Mouse (Mus musculus) stomach, postnatal 0 days (tissue): ENCODE measurements around the gene Samd4b. TPM values are rescaled to one million over a fixed set of nuclear protein-coding genes. Genes with fewer than 3 reads are reported as not detected.
A peak's percentile ranks its signal among the peaks of the same experiment; 100 is the strongest.

Experiments used
- ATAC-seq: fragments of 200-750 bp; cut with Nextera tagmentation; 2 replicates; pipeline ENCODE4 v1.8.0; 2017; ENCODE audit not compliant: low FRiP score, low TSS enrichment
- DNase-seq: peaks from one replicate; pipeline ENCODE4 v3.0.0-alpha.2; 2016; ENCODE audit warnings: low spot score
- H3K27ac ChIP-seq: fragments of 300-500 bp; sonication (generic); replicated peaks from 2 replicates; pipeline ENCODE4 v1.5.1; 2014; ENCODE audit warnings: mild to moderate bottlenecking, control low read depth
- H3K27me3 ChIP-seq: fragments of 300-500 bp; sonication (generic); 2 replicates; pipeline ENCODE4 v1.6.1; 2014; ENCODE audit warnings: low read length; ENCODE audit not compliant: control insufficient read depth, insufficient read depth
- H3K36me3 ChIP-seq: fragments of 300-500 bp; sonication (generic); 2 replicates; pipeline ENCODE4 v1.6.1; 2014; ENCODE audit warnings: low read length, mixed read lengths; ENCODE audit not compliant: control insufficient read depth, insufficient read depth
- H3K4me1 ChIP-seq: fragments of 300-500 bp; sonication (generic); replicated peaks from 2 replicates; pipeline ENCODE4 v1.6.1; 2014; ENCODE audit warnings: antibody characterized with exemption; ENCODE audit not compliant: control insufficient read depth, insufficient read depth
- H3K4me2 ChIP-seq: fragments of 300-500 bp; sonication (generic); replicated peaks from 2 replicates; pipeline ENCODE4 v1.6.1; 2014; ENCODE audit warnings: low read depth, mild to moderate bottlenecking, control low read depth, moderate library complexity
- H3K4me3 ChIP-seq: fragments of 300-500 bp; sonication (generic); 2 replicates; pipeline ENCODE4 v1.5.1; 2014; ENCODE audit warnings: low read depth, low read length, control low read depth
- H3K9ac ChIP-seq: fragments of 300-500 bp; sonication (generic); 2 replicates; pipeline ENCODE4 v1.6.1; 2014; ENCODE audit warnings: mild to moderate bottlenecking, low read length, control low read depth, mixed read lengths
- H3K9me3 ChIP-seq: fragments of 300-500 bp; sonication (generic); 2 replicates; pipeline ENCODE4 v1.6.1; 2016; ENCODE audit warnings: low read length; ENCODE audit not compliant: control insufficient read depth
- CTCF ChIP-seq: IDR thresholded peaks from 2 replicates; pipeline ENCODE4 v1.5.1; 2016; ENCODE audit warnings: antibody characterized with exemption, low read depth, mild to moderate bottlenecking, moderate library complexity
- EP300 ChIP-seq: optimal IDR thresholded peaks from 2 replicates; pipeline ENCODE3; 2016; ENCODE audit warnings: antibody characterized with exemption
- WGBS: fragments of 180-500 bp; shearing (Covaris S2); extraction: QIAGEN DNeasy Blood & Tissue Kit; methylation state at CpG from one replicate; pipeline ENCODE4 v1.1.7; 2014; 5-methylcytosine and 5-hydroxymethylcytosine counted together
- polyA plus RNA-seq: library from polyadenylated mRNA; unstranded; fragments of >200 nt; fragmentation: Nextera tagmentation; extraction: Ambion mirVana; gene quantifications from 2 replicates; pipeline ENCODE4 v1.2.1, GENCODE M21; 2015

Samd4b gene
- polyA plus RNA-seq, 1 experiment from 2014 or later = 9.8 TPM

DNA sequence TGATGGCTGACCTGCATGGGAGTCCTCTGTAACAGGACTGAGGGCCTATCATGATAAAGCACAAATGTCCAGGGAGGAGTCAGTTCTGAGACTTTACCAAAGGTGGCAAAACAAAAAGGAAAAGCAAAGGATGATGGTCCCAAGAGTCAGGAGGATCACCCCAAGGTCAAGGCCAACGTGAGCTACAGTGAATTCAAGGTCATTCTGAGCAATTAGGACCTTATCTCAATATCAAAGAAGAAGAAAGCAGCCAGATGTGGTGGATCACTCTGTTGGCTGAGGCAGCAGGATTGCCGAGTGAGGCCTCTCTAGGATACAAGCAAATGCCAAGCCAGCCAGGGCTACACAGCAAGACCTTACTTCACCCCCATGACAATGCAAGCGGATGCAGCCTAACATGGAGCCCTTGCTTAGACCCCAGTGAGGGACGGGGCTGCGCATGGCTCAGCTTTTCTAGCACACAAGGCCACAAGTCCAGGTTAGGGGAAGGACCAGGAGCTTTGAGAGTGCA is 19.3 kb downstream of the Samd4b start:
- WGBS = 61% methylated on average over 5 of the region's 5 CpGs
- TF ChIP-seq EP300 = no peak
- no peak for TF ChIP-seq CTCF
- H3K27me3 ChIP-seq = no peaks in the 10 kb centered on the region
- ATAC-seq (no peak), DNase-seq (no peak)
- no peak overlapping the region for H3K4me2 ChIP-seq
- peak overlapping the region; percentile 94 for H3K27ac ChIP-seq
- no peaks in the 10 kb centered on the region for H3K36me3 ChIP-seq
- H3K4me3 ChIP-seq = no peak overlapping the region
- H3K9me3 ChIP-seq = no peaks in the 10 kb centered on the region
- H3K4me1 ChIP-seq = peaks cover 16% of the 10 kb centered on the region; the same call in 1 of the 2 replicates
- H3K9ac ChIP-seq = 0 out of 2 replicates have a peak overlapping the region, but pooled peaks have one; percentile 23

DNA sequence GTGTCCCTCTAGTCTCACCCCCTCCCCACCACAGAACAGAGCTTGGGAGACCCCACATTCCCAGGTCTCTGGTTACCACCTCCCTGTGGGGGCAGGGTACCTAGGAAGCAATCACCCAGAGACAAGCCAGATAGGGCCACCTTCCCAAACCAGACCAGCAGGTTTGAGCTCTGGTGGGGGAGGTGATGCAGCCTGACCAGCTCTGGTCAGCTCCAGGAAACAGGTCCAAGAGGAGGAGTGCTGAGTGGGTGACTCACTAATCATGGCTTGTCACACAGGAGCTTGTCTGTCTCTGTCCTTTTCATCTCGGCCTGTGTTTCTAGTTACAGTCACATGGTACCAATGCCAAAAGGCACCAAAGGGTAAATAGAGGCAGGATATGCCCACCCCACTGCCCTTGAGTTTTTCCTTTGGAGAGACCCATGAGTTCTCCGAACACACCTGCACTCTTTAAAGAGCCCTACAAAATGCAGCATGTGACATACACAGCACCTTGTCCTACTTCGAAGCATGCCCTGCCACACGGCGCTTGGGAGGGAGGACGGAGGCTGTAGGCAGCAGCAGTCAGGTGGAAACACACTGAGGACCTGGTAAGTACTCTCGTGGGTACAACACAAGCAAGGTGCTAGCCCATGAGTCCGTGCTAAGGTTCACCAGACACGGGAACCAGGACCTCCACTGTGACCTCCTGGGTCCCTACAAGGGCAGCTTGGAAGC is 20.0 kb downstream of the Samd4b start:
- TF ChIP-seq EP300 (peak; percentile 29), CTCF (no peak)
- Histone ChIP-seq H3K4me3 (no peak overlapping the region), H3K4me1 (peaks cover 15% of the 10 kb centered on the region; the same call in 1 of the 2 replicates), H3K9me3 (no peaks in the 10 kb centered on the region), H3K27me3 (no peaks in the 10 kb centered on the region), H3K9ac (peak overlapping the region; percentile 52; the same call in 1 of the 2 replicates), H3K27ac (peak overlapping the region; percentile 94), H3K36me3 (no peaks in the 10 kb centered on the region), H3K4me2 (0 out of 2 replicates have a peak overlapping the region, but pooled peaks have one; percentile 14)
- ATAC-seq = peak; percentile 85
- DNase-seq = peak; percentile 93
- 60% methylated on average over 9 of the region's 9 CpGs for WGBS

DNA sequence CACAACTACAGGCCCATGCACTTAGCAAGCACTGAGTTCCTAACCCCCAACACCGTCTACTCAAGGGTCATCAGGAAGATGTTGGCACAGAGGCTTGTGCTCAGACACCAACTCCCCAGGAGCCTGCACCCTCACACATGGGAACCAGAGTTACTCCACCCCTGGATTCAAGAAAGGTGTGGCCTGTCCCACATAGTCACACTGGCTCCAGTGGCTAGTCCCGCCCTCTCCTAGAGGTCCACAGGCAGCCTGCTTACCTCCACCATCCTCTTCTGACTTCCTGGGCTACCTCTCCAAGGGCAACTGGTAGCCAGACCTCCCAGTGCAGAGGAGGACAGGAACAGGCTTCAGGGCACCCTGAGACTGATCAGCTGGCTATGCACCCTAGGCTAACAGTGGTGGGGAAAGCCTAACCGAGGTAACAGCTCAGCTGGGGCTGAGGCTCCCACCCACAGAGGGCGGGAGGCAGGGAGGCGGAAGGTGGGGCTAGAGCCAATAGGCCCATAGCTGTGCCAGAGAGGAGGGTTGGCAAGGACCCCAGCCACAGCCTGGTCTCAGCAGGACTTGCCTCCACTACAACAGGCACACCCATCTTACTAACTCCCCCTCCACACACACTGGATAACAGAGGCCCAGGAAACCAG is 21.6 kb downstream of the Samd4b start:
- Histone ChIP-seq H3K4me3 (no peak overlapping the region), H3K27ac (peak overlapping the region; percentile 94), H3K4me2 (peak overlapping the region; percentile 37), H3K4me1 (peaks cover 16% of the 10 kb centered on the region), H3K9ac (peak overlapping the region; percentile 23; the same call in 1 of the 2 replicates), H3K9me3 (no peaks in the 10 kb centered on the region), H3K27me3 (no peaks in the 10 kb centered on the region), H3K36me3 (no peaks in the 10 kb centered on the region)
- WGBS = 55% methylated on average over 5 of the region's 5 CpGs
- ATAC-seq = peak; percentile 80
- no peak for TF ChIP-seq CTCF
- no peak for TF ChIP-seq EP300
- peak; percentile 85 for DNase-seq

DNA sequence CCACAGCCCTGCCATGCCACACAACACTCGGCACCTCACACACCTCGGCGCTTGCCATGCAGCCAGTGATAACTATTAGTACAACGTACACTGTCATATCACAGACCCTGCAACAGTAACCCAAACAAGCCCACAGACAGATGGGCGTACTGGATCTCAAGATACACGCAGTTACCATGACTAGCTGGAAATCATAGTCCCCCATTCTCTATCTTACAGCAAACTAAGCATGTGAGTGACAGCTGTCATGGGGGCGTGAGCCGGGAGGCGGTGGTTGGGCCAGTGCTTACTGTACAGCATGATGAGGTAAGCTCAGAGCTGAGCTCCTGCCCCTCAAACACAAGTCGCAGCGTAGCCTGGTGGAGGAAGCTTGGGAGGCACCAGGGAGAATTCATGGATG is 22.3 kb downstream of the Samd4b start:
- H3K9me3 ChIP-seq = no peaks in the 10 kb centered on the region

DNA sequence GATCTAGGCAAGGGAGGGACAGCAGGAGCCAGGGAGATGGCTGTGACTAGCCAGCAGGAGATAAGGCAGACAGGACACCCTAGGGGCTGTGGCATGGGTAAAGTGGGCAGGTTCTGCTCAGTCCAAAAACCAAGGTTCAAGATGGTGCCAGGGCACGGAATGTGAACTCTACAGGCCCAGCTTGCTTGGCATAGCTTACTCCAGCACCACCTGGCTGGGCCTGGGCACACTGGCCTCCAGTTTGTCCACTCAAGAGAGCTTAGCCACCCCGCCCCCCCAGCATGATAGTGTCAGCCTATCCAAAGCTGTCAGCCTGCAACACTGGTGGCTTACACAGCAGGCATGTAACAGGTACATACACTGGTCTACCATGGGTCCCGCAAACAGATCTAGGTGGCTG is 24.7 kb downstream of the Samd4b start:
- ATAC-seq (no peak), DNase-seq (no peak)
- no peaks in the 10 kb centered on the region for H3K36me3 ChIP-seq
- H3K9ac ChIP-seq = no peak overlapping the region
- H3K9me3 ChIP-seq = no peaks in the 10 kb centered on the region
- TF ChIP-seq CTCF = no peak
- TF ChIP-seq EP300 = no peak
- peaks cover 24% of the 10 kb centered on the region for H3K4me1 ChIP-seq
- no peak overlapping the region for H3K4me2 ChIP-seq
- H3K27ac ChIP-seq = peak overlapping the region; percentile 96
- H3K4me3 ChIP-seq = no peak overlapping the region
- no peaks in the 10 kb centered on the region for H3K27me3 ChIP-seq
- 87% methylated on average over 3 of the region's 3 CpGs for WGBS

More for the DNA sequence above, 22.3 kb downstream of the Samd4b start:
- no peaks in the 10 kb centered on the region for H3K36me3 ChIP-seq
- TF ChIP-seq EP300 (no peak), CTCF (peak; percentile 23; the same call in 1 of the 2 replicates)
- no peak for DNase-seq
- ATAC-seq = no peak
- H3K9ac ChIP-seq = no peak overlapping the region
- H3K4me1 ChIP-seq = peaks cover 24% of the 10 kb centered on the region
- H3K27me3 ChIP-seq = no peaks in the 10 kb centered on the region
- 67% methylated on average over 11 of the region's 11 CpGs for WGBS
- peak overlapping the region; percentile 94 for H3K27ac ChIP-seq
- H3K4me2 ChIP-seq = peak overlapping the region; percentile 23; the same call in 1 of the 2 replicates
- H3K4me3 ChIP-seq = no peak overlapping the region

DNA sequence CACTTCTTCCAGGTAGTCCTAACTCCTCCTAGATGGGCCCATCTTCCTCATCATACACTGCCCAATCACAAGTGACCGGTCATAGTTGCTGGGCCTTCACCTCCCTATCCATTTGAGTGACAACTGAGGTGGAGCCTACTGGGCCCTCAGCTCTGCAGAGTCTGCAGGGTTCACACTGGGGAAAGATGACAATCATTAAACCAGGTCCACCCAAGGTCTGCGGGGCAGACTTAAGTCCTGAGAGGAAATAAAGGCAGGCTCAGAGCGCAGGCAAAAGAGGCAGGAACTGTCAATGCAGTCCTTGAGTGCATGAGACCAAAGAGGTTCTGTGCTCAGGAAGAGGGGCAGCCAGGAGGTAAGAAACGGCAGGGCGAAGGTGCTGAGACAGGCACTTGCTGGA is 25.3 kb downstream of the Samd4b start:
- 67% methylated on average over 5 of the region's 5 CpGs for WGBS
- H3K4me1 ChIP-seq = peaks cover 24% of the 10 kb centered on the region
- no peaks in the 10 kb centered on the region for H3K27me3 ChIP-seq
- H3K9ac ChIP-seq = no peak overlapping the region
- DNase-seq (no peak), ATAC-seq (no peak)
- H3K4me2 ChIP-seq = no peak overlapping the region
- no peak for TF ChIP-seq CTCF
- no peak for TF ChIP-seq EP300
- H3K4me3 ChIP-seq = no peak overlapping the region
- peak overlapping the region; percentile 96 for H3K27ac ChIP-seq
- no peaks in the 10 kb centered on the region for H3K9me3 ChIP-seq
- peaks cover under 1% of the 10 kb centered on the region; the same call in 1 of the 2 replicates for H3K36me3 ChIP-seq
